Mouse (Mus musculus): ENCODE measurements at regions not wholly inside any gene's neighbourhood (a gene's known extent, or its start where the extent isn't known, plus 50 kb on each side); places are given as distances from the start of the nearest gene placed in this dataset.

DNA sequence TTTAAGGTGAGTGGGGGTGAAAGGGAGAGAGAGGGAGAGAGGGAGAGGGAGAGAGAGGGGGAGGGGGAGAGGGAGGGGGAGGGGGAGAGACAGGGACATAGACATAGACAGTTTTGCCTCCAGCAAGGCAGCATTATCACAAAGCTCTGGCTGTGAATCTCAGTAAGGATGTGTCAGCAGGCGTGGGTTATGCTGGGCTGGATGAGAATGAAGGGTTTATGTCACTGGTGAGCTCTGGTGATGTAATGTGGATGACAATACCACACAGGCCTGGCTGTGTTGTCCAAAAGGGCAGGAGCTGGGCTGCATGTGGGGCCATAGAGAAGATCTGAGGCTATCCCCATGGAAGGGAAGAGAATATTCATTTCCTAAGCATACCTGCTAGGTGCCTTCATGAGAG lies 282.0 kb downstream of the 4933412E24Rik start:
- Histone ChIP-seq H3K4me1 (ENCODE audit: control insufficient read depth in 1 of 2, insufficient read depth in 2 of 2, low read length in 2 of 2) (no peaks in the 10 kb centered on the region), H3K79me2 (ENCODE audit: control insufficient read depth, insufficient read depth, low read length, poor library complexity) (no peaks in the 10 kb centered on the region), H3K36me3 (ENCODE audit: control insufficient read depth in 1 of 2, insufficient read depth in 2 of 2, low read length in 2 of 2) (no peaks in the 10 kb centered on the region), H3K4me3 (ENCODE audit: control insufficient read depth in 1 of 2, insufficient read depth in 1 of 2, low read depth in 2 of 2, low read length in 2 of 2) (no peak overlapping the region), H3K9ac (ENCODE audit: control insufficient read depth, low read depth, low read length, poor library complexity, severe bottlenecking) (no peak overlapping the region), H3K9me3 (replicated peaks; ENCODE audit: insufficient read depth, low read length) (no peaks in the 10 kb centered on the region), H3K27ac (ENCODE audit: control insufficient read depth, low read depth, low read length) (no peak overlapping the region), H3K27me3 (ENCODE audit: control insufficient read depth in 1 of 2, insufficient read depth in 2 of 2, low read length in 2 of 2) (no peaks in the 10 kb centered on the region)
- TF ChIP-seq MYC (IDR thresholded peaks at IDR 0.05; ENCODE audit: low read depth, low read length) (no peak), POLR2AphosphoS2 (IDR thresholded peaks at IDR 0.05; ENCODE audit: low read length) (no peak), POLR2AphosphoS5 (IDR thresholded peaks at IDR 0.05; ENCODE audit: borderline replicate concordance, low read depth, low read length) (no peak), MAX (IDR thresholded peaks at IDR 0.05; ENCODE audit: low read length) (no peak), KAT2A (conservative IDR thresholded peaks at IDR 0.05; ENCODE audit: low read depth, low read length) (no peak), NRF1 (IDR thresholded peaks at IDR 0.05; ENCODE audit: insufficient read depth, low read depth, low read length, poor library complexity, severe bottlenecking) (no peak), GATA1 (IDR thresholded peaks at IDR 0.05; ENCODE audit: low read depth, low read length) (no peak), USF2 (IDR thresholded peaks at IDR 0.05; ENCODE audit: borderline replicate concordance in 1 of 2, insufficient read depth in 1 of 2, low read depth in 1 of 2, low read length in 2 of 2) (no peak), MEF2A (IDR thresholded peaks at IDR 0.05; ENCODE audit: extremely low read depth, insufficient replicate concordance, low read depth, low read length, poor library complexity, severe bottlenecking) (no peak)
- DNase-seq (ENCODE audit: low read depth, low spot score), result no peak

- TF ChIP-seq ELF1 (IDR thresholded peaks at IDR 0.05; ENCODE audit: low read depth, low read length) (no peak), ZMIZ1 (IDR thresholded peaks at IDR 0.05; ENCODE audit: low read depth, low read length) (no peak), CTCF (IDR thresholded peaks at IDR 0.05 in 2 of 3, conservative IDR thresholded peaks at IDR 0.05 in 1 of 3; ENCODE audit: control insufficient read depth in 1 of 3, insufficient read depth in 1 of 3, low read depth in 2 of 3, low read length in 3 of 3, poor library complexity in 1 of 3, severe bottlenecking in 1 of 3) (no peak), MEF2A (IDR thresholded peaks at IDR 0.05; ENCODE audit: extremely low read depth, insufficient replicate concordance, low read depth, low read length, poor library complexity, severe bottlenecking) (no peak), POLR2AphosphoS5 (IDR thresholded peaks at IDR 0.05; ENCODE audit: borderline replicate concordance, low read depth, low read length) (no peak), UBTF (IDR thresholded peaks at IDR 0.05; ENCODE audit: borderline replicate concordance, insufficient read depth, low read depth, low read length) (no peak), EP300 (IDR thresholded peaks at IDR 0.05; ENCODE audit: low read depth in 1 of 2, low read length in 2 of 2) (no peak), BHLHE40 (IDR thresholded peaks at IDR 0.05; ENCODE audit: borderline replicate concordance, low read depth, low read length) (no peak), MAFK (IDR thresholded peaks at IDR 0.05; ENCODE audit: borderline replicate concordance, low read depth, low read length) (no peak), JUND (IDR thresholded peaks at IDR 0.05; ENCODE audit: low read depth, low read length) (no peak)
Measured at GRCm38 (mm10) chr15:59733932-59734331, 282.5 kb downstream of the 4933412E24Rik start.

More at GRCm38 (mm10) chr15:59733932-59734331, 282.5 kb downstream of the 4933412E24Rik start:
- H3K4me3 ChIP-seq (ENCODE audit: control insufficient read depth in 1 of 2, insufficient read depth in 1 of 2, low read depth in 2 of 2, low read length in 2 of 2), result no peak overlapping the region
- H3K27ac ChIP-seq (ENCODE audit: control insufficient read depth, low read depth, low read length), result no peak overlapping the region
- no peak overlapping the region for H3K9ac ChIP-seq (ENCODE audit: control insufficient read depth, low read depth, low read length, poor library complexity, severe bottlenecking)
- no peaks in the 10 kb centered on the region for H3K27me3 ChIP-seq (ENCODE audit: control insufficient read depth in 1 of 2, insufficient read depth in 2 of 2, low read length in 2 of 2)
- no peak for DNase-seq (ENCODE audit: low read depth, low spot score)
- no peaks in the 10 kb centered on the region for H3K79me2 ChIP-seq (ENCODE audit: control insufficient read depth, insufficient read depth, low read length, poor library complexity)
- no peaks in the 10 kb centered on the region for H3K36me3 ChIP-seq (ENCODE audit: control insufficient read depth in 1 of 2, insufficient read depth in 2 of 2, low read length in 2 of 2)
- H3K9me3 ChIP-seq (replicated peaks; ENCODE audit: insufficient read depth, low read length), result no peaks in the 10 kb centered on the region
- H3K4me1 ChIP-seq (ENCODE audit: control insufficient read depth in 1 of 2, insufficient read depth in 2 of 2, low read length in 2 of 2), result no peaks in the 10 kb centered on the region

Measured in MEL (cell line).